Mouse (Mus musculus) lung, postnatal 14 days (tissue): ENCODE measurements at regions not wholly inside any gene's neighbourhood (a gene's known extent, or its start where the extent isn't known, plus 50 kb on each side); places are given as distances from the start of the nearest gene placed in this dataset.

ENCODE experiments used
- DNase-seq: peaks from one replicate; pipeline ENCODE4 v3.0.0; 2021

DNA sequence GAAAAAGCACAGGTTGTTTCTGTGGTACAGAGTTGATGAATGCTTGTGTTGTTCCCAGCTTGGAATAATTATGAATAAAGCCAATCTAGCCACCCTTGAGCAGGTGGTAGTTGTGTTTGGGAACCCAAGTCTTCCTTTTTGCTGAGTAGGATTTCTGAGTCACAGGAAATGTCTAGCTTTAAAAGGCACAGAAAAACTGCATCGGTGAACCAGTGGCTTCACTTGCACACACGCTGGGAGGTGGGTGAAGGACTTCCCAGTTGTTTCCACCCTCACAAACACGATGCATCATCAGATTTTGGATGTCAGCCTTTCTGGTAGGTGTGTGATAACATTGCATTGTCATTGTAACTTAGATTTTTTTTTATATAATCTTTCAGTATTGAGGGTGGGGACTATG, 322.9 kb upstream of the Slco3a1 start:
- DNase-seq = no peak

DNA sequence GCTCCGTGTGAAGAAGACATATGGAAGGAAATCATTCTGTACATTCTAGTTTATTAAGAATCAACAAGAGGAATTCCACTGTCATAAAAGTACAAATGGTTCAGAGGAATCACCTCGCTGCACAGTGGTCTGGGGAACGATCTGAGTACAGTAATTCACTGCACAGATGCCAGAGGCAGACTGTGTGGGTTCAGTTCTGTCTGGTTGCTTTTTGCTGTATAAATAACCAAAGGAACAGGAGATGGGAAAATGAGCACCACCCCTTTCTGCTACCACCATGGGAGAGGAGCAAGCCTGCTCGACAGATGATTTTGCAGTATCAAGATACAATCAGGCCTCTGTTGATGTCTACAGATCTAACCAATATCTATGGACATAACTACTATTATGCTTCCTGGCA, 322.1 kb upstream of the Slco3a1 start:
- DNase-seq = no peak

DNA sequence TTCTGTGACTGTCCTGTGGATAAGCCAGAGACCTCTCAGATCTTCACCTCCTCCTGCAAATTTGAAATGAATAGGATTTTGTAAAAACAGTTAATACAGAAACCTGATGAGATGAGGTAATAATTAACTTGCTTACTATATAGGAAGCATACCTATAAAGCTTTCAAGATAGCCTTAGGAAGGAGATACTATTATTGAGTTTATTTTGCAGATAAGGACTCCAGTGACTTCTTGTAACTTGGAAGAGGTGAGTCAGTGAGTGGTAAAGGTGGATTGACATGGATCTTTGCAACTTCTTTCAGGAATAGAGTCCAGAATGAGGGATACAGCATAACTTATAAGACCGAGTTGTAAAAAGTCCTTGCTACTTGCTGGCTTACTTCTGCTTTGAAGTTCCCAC, 315.7 kb upstream of the Slco3a1 start:
- DNase-seq = no peak

DNA sequence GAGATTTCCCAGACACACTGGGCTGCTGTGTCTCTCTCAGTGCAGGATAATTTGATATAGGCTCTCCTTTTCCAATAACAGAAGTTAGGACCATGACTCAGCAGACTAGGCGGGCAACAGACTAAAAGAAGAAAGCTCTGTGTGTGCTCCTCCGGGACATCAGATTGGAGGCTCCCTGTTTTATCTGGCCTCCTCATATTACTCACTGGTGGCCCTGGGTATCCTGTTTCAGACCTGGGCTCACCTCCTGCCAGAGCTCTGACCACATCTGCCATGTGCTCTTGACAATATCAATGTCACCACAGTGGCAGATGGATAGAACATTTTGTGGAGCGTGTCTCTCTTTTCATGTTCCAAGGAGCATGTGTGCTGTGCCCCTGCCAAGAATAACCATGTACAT, 308.1 kb upstream of the Slco3a1 start:
- DNase-seq = no peak

DNA sequence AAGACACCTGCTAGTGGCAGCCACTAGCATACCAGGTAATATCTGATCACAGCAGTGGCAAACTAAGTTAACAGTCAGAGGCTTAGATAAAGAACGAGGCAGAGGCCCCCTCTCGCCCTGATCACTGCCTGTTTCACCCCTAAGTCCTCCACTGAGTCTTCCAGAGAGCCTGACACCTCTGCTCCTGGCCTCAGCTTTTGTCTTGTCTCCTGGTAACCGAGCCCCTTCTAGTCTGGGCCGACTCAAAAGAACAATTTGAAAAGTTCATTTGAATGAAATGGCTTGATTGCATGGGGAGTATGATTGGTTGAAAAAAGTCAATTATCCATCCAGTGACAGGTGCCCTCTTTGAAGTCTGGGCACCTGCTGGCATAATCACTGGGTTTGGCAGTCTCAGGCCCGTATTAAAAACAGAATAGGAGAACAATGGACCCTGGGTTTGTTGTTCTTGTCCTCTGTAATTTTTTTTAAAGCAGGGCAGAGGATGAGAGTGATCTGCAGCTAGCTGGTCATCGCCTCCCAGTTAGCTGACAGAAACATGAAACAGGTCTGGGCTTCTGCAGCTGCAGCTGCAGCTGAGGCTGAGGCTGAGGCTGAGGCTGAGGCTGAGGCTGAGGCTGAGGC, 289.8 kb upstream of the Slco3a1 start:
- no peak for DNase-seq

DNA sequence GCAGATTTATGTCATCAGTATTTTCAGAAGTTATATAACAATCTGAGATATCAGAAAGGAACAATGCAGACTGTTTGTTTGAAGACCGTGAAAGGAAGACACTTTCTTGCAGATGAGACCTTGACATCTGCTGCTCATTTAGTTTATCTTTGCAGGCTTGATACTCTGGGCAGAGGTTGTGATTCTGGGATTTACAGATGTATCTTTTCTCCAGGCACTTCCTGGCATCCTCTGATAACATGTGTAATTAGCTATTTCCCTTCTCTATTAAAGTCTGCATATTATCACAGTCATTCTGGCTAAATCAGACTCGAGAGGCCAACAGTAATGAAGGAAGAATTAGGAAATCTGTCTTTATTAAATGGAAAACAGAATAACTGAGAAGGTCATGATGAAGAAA, 268.7 kb upstream of the Slco3a1 start:
- no peak for DNase-seq

DNA sequence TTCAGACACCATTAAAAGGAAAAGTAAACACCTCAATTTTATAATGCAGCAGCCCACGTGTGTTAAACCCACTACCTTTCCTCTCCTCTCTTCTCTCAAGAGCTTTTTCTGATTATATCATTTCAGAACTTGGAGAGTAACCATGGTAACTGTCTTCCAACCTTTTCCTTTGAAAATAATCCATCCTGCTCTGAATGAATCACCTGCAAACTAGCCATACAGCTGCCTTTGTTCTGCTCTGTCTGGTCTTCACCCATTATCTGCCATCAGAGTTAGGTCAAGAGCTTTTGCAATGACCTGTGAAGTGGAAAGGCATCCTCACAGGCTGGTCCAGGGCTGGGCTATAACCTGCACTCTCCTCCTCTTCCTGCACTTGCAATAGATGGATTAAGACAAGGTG, 238.7 kb upstream of the Slco3a1 start:
- DNase-seq = no peak

DNA sequence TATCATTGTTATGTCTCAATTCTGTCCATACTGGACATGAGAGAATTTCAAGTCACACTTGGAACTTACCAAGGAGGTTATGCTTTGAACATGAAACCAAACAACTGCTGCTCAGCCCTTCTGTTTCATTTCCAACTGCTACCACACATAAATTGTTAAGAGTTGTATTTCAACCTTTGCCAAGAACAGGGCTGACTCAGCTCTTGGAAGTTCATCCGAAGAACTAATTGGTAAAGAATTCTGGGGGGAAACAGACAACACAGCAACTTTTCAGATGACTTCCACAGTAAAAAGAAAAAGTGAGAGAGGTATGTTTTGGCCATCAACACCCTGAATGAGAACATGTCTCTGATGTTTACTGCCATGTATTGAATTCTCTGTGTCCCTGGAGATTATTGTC, 234.1 kb upstream of the Slco3a1 start:
- no peak for DNase-seq

DNA sequence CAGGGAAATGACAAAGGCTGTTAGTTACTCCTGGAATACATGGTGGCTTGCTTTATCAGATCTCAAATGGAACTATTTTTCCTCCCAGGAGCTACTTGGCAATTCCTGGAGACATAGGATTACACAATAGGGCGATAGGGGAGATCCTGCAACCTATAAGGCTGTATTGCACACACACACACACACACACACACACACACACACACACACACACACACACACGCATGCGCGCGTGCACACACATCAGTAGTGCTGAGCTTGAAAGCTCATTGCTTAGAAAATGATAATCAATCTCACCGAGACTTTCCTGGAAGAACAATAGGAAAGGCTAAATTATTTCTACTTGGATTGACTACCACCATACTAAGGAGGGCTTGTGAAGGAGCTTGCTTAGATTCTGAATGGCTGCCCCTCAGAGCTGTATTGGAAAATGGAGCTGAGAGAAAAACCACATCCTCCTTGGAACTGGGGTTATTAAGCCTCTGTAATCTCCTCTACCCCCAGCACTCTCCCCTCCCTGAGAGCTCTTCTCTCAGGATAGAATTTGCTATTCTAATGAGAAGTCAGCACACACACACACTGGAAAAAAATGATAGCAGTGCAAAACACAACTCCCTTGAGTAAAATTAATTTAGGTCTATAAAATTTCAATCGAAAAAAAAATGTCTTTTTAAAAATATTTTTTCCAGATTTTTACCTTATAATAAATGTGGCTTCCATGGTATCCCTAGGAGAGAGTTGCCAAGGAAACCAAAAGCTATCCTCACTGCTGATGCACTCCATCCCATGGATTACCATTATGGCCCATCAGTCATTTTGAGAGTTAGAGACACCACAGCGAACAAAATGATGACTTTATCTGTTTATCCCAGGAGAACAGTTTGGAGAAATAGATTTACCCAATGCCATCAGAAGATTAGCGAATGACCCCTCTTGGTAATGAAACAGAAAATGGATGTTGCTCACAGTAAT, 217.1 kb upstream of the Slco3a1 start:
- no peak for DNase-seq

DNA sequence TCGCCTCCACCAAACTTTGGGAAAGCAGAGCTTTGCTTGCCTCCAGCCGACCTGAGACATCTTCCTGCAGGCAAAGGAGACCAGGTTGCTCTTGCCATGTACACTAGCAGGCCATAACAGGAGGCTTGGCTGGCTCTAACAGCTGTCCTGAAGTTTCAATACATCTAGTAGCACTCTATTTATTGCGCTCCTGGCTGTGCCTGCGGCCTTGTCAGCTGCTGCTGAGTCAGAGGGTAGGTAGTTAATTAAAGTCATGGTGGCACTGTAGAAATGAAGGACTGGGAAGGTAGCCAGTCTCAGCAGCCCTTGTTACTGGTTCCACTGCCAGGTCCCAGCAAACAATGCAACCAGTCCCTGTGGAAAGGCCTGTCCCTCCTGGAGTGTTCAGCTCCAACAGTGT, 212.0 kb upstream of the Slco3a1 start:
- DNase-seq = no peak

DNA sequence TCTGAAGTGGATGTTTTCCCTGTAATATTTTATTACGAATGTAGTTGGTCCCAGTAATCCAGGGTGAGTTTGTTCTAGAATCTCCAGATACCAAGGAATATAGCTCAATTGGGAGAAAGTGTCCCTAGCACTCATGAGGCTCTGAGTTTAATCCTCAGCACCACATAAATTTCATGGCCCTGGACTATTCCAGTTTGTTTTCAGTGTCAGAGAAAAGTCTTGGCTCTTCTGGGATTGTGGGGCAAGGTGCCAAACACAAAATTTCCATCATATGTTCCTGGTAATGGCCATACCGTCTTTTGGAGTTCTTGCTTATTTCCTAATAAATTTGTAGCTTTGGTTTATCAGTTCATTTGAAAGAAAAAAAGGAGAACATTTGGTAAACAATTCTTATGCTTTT, 202.9 kb upstream of the Slco3a1 start:
- DNase-seq = no peak

DNA sequence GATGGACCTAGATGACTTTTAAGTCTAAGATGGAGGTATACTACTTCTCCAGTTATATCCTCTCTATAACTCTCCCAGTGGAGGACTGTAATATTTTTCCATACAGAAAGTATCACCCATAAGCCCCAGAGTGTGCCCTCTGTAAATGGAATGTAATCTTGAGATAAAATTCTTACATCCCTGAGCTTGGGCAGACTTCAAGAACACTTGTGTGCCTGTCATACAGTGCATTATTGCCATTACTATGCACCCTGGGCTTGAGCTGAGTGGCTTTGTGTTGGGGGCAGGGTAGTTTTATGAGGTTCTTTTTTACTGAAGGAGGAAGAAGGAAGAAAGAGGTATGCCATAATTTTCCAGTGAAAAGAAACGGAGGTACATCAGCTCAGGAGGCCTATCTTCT, 193.1 kb upstream of the Slco3a1 start:
- DNase-seq = no peak

DNA sequence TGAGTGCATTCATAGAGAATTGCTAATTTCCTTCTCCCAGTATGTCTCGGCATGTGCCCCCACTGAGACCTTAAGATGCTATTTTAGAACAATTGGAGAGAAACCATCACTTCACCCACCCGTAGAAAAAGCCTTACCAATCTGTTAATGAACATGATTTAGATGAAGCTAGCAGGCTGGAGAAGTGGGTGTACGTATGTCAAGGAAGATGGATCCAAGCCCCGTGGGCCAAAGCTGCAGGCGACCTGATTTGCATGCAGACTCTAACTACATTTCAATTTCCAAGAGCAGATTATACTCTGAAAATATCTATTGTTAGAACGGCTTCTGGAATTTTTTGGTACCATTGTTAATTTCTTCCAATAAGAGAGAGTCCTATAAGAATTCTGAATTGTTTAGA, 180.4 kb upstream of the Slco3a1 start:
- no peak for DNase-seq

DNA sequence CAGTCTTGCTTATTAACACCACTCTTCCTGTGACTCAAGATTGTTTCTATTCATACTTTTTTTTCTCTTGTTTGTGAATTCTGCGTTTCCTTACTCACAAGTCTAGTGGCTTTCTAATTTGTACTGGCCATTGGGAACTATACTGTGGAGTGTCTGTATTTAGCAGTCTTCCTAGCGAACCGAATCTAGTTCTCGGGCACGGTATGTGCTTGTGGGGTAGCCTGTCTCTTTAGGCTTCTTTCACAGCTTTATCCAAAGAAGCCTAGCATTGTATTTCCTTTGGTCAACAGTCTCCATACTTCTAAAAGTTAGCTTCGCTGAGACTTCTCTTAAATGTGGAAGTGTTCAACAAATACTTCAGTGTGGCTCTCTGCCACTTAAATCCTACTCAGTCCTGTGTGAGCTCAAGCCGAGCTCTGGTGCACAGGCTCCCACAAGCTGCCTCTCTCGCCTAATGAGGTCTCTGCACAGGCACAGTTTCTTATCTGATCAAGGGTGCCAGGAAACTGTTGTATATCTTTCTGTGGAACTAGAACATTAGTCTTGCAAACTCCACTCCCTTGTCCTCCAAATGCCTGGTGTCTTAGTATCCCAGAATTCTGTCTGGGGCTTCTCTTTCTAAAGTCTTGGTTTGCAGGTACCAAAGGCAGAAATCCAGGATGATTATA, 171.9 kb upstream of the Slco3a1 start:
- peak; percentile 39 for DNase-seq

DNA sequence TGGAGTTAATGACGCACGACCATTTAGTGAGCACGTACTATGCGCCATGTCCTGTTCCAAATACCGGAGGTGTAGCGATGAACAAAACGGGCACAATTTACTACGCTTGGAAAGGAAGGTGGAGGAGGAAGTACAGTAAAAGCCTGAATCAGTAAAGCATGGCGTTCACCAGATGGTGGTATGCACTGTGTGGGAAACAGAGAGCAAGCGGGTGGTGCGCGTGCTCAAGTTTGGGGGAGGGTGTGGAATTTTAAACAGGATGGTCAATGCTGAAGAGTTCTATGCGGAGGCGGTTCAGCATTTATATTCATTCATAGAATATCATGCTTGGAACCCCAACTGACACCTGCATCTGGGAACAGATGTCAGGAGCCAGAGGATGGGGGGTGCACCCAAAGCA, 164.7 kb upstream of the Slco3a1 start:
- no peak for DNase-seq

DNA sequence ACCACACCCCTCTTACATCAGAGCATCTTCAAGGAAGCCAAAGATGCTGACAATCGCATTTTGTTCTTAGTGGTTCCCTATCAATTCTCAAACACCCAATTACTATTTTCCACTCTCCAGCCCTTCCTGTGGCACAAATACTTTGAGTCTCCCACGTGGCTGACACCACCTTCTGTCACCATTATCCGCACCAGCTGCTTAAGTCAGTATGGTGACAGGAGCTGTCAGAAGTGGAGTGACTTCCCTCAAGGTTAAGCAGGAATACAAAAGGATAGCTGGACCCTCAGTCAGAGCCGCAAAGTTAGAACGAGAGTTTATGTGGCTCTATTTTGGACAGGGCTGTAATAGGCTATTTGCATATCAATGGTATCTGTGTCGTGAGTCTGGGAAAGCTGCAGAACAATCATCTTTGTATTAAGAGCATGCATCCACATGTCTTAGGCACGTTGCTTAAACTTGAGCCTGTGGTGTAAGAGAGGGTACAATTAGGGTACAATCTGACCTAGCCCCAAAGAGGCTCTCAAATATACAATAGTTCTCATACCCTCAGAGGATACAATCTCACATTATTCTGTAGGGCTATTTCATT, 155.5 kb upstream of the Slco3a1 start:
- DNase-seq = no peak

DNA sequence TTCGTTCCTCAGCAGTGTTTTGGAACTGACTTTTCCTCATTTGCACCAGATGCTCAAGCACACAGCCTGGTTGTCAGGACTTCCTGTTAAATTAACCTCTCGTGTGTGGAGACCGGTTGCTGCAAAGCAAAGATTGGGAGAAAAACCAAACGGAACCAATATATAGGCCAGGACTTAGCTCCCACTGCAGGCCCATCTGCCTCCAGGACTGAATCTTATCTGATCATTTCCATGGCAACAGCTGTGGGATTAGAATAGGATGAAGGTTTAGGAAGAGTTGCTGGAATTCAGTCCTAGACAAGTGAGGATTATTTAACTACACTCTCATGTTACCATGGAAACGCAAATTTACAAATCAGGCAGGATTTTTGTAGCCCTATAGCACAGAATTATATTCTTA, 154.4 kb upstream of the Slco3a1 start:
- no peak for DNase-seq

DNA sequence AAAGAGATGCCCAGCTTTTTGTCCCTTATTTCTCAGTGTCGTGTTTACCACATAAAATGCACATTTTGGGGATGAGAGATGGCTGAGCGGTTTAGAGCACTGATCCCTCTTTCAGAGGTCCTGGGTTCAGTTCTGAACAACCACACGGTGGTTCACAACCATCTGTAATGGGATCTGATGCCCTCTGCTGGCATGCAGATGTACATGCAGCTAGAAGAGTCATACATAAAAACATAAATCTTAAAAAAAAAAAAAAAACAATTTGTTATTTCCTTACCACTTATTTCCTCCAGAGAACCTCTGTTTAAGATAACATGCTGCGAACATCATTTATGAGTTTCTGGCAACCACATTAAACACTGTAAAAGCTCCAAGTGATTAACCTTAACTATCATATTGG, 149.0 kb upstream of the Slco3a1 start:
- DNase-seq = no peak

DNA sequence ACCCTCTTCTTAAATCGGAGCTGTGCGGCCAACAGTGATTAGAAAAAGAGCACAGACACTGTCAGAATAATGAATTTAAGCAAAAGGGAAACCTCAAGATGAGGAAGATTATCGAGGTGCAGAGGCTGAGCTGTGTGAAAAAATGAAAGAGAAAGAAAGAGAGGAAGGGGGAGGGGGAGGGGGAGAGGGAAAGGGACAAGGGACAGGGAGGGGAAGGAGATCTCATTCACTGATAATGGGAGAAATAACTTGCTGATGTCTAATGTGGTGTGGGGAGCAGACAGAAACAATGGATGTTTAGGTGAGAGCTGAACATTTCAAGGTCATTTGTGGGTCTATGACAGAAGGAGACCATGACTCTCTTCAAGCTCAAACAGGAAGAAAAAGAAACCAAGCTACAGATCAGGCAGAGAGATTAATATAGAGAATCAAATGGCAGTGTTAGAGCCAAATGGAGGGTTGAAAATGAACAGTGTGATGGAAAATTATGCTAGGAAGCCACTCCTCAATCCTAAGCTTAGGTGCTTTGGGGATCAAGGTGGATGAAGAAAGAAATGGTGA, 143.3 kb upstream of the Slco3a1 start:
- no peak for DNase-seq

DNA sequence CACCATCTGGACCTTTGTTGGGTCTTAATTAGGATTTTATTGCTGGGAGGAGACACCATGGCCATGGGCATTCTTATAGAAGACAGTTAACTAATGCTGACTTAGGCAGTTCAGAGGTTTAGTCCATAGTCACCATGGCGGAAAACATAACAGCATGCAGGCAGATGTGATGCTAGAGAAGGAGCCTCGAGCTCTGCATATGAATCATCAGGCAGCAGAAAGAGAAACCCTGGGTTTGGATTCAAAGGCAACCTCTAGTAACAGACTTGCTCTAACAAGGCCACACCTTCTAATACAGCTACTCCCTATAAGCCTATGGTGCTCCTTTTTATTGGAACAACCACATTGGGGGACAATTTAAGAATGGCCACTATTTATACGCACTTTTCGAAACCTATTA, 141.7 kb upstream of the Slco3a1 start:
- no peak for DNase-seq

DNA sequence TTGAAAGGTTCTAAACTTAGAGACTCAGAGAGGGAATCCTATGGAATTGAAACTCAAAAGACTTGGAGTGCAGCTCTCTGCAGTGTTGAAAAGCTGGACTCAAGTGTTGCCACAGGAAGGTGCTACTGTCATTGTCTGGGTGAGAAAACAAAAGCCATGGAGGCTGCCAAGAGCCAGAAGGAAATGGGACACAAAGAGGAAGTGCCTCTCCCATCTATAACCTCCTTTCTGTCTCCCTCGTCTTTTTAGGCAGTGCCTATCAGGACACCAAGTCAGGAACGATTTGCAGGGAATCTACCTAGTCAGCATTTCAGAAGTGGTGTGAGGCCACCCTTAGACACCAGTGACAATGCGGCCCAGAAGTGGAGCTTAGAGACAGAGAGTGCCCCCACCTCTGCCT, 138.5 kb upstream of the Slco3a1 start:
- peak; percentile 19 for DNase-seq

DNA sequence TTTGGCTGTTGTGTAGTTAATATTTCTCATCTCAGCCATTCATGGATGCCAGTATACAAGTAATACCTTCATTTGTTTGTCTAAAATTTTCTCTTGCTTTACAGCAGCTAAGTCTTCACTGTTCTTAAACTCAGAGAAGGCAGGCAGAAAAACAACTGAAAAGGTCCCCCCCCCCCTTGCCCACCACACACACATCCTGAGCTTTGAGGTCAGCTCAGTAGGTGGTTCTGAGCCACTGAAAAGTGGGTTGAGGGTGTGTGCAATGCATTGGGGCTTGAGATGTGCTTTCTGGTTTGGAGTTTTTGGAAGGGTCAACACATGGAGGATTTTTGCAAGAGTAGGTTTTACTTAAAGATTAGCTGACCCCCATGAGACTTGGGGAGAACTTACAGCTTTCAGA, 136.1 kb upstream of the Slco3a1 start:
- no peak for DNase-seq

DNA sequence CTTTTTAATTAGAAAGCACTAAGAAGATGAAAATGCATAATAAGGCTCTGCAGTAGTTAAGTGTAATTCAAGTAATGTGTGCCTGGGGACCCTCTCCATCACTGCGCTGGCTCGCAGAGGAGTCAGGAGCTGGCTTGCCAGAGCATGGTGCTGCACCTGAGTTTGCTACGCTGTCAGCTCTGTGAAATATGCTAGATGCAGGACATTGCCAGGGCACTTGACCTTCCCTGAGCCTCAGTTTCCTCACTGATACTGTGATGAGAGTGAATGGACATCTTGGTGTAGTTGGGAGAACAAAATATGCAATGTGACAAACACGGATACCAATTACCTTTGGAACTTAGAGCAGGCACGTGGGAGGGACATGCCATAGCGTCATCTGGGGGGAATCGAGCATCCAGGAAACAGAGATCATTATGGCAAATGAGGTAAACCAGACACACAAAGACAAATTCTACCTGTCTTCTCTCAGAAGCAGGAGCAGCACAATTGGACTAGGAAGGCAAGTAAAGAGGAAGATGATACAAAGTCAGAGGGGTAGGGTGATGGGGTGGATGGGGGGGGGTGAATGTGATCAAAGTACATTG, 133.6 kb upstream of the Slco3a1 start:
- DNase-seq = no peak
